ENCODE assay signal across 11 mouse cellular contexts in the genomic region with DNA sequence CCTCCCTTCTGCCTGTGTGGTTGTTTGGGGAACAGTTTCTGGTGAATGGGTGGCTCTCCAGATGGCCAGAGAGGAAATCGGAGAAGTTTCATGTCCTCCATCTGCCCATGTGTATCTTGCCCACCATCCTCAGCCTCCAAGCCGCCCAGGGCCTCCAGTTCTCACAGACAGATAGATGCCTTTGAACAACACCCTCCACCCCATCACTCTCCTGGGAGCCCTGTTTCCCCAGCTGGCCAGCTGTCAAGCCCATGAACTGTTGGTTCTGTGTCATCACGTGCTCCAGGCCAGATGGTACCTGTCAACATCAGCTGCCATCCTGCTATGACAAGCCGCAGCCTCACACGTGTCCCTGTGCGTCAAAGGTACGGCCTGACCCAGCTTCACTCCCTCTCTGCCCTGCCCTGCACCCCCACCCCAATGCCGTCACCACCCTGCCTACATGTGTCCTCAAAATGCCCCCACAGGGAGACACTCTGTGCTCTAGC. TPM values are rescaled to one million over a fixed set of nuclear protein-coding genes. Genes with fewer than 3 reads are reported as not detected.
DNase-seq lines count a peak whose midpoint lies in the region; ATAC-seq lines count a peak whose summit lies in the region.
"Had no signal": no experiment of that assay in that cellular context is flagged by ENCODE, and none has a peak within 500 bp of the region (broad histone marks: within the 10 kb centered on the region; RNA-seq: fewer than 3 reads in every experiment).

No protein-coding gene starts in this region.

- no peaks in the 10 kb centered on the region for H3K9me3 ChIP-seq in kidney, embryonic 15.5 days (replicated peaks)
- H3K9me3 ChIP-seq in lung, embryonic 16.5 days (ENCODE audit: control insufficient read depth, low read length) = no peaks in the 10 kb centered on the region

- H3K4me1 ChIP-seq in kidney, embryonic 15.5 days = peaks cover 8% of the 10 kb centered on the region; the same call in 1 of the 2 replicates
- 0 out of 2 replicates have a peak, but pooled peaks cover 3% of the 10 kb centered on the region for H3K4me1 ChIP-seq in lung, embryonic 16.5 days (replicated peaks; ENCODE audit: control insufficient read depth, insufficient read depth, low read length)

- no peak overlapping the region for H3K9ac ChIP-seq in kidney, embryonic 15.5 days
- H3K9ac ChIP-seq in lung, embryonic 16.5 days (ENCODE audit: low read length) = no peak overlapping the region

- H3K27me3 ChIP-seq in kidney, embryonic 15.5 days = 0 out of 2 replicates have a peak, but pooled peaks cover 5% of the 10 kb centered on the region
- no peaks in the 10 kb centered on the region for H3K27me3 ChIP-seq in lung, embryonic 16.5 days (ENCODE audit: control insufficient read depth, insufficient read depth, low read depth, low read length)

- no peak overlapping the region for H3K27ac ChIP-seq in kidney, embryonic 15.5 days
- no peak overlapping the region for H3K27ac ChIP-seq in lung, embryonic 16.5 days (ENCODE audit: low read length)

- no peak overlapping the region for H3K4me2 ChIP-seq in kidney, embryonic 15.5 days
- no peak overlapping the region for H3K4me2 ChIP-seq in lung, embryonic 16.5 days (ENCODE audit: low read depth, low read length)

- peak; percentile 52; the same call in 1 of the 2 replicates for ATAC-seq in kidney, embryonic 15.5 days (replicated peaks; ENCODE audit: low FRiP score)
- ATAC-seq in lung, embryonic 16.5 days (ENCODE audit: low read depth) = peak; percentile 43
- ATAC-seq in activated CD4-positive, CD25-positive, alpha-beta regulatory T cell, adult 4 months = no peak
- ATAC-seq: forebrain, embryonic 16.5 days had no signal

- no peaks in the 10 kb centered on the region for H3K36me3 ChIP-seq in kidney, embryonic 15.5 days
- H3K36me3 ChIP-seq in lung, embryonic 16.5 days (ENCODE audit: control insufficient read depth, insufficient read depth, low read length) = no peaks in the 10 kb centered on the region

- peak; percentile 24 for DNase-seq in adrenal gland, adult 2 months
- no peak for DNase-seq in adrenal gland, adult 18-20 months (ENCODE audit: low spot score in 2 of 2)
- no peak for DNase-seq in kidney, postnatal 36 days
- peak; percentile 58 to 65 for DNase-seq in B cell, adult 2 months
- no peak for DNase-seq in cerebellum, adult 11 months
- DNase-seq: cerebellum, adult 9-11 months; liver had no signal

- WGBS in kidney, embryonic 15.5 days = 36% methylated on average over 8 of the region's 8 CpGs
- WGBS in lung, embryonic 16.5 days = 23% methylated on average over 8 of the region's 8 CpGs

- no peak overlapping the region for H3K4me3 ChIP-seq in kidney, embryonic 15.5 days (replicated peaks)
- no peak overlapping the region for H3K4me3 ChIP-seq in lung, embryonic 16.5 days (ENCODE audit: low read length)

RNA-seq across cellular contexts. Expression of gene Lrrc10b, which starts 11.9 kb away (rescaled TPM):
- total RNA-seq in adrenal gland, adult 2 months (2021) = 1 to 10 TPM; 3.3 to 5.0 TPM
- polyA plus RNA-seq in adrenal gland, adult 2 months (2012; rRNA removed) = 2.8 and 6.1 TPM in 2 replicates
- total RNA-seq in adrenal gland, adult 18-20 months (2021) = 1 to 10 TPM; 4.1 to 5.9 TPM
- 0.69 and 0.73 TPM in 2 replicates for polyA plus RNA-seq in kidney, embryonic 15.5 days (2015; fragmentation: Nextera tagmentation; extraction: Ambion mirVana)
- polyA plus RNA-seq in lung, embryonic 16.5 days (2015; fragmentation: Nextera tagmentation; extraction: Ambion mirVana) = 0.52 and 0.73 TPM in 2 replicates
- not detected for polyA plus RNA-seq in activated CD4-positive, CD25-positive, alpha-beta regulatory T cell, adult 4 months (2017; shearing (Covaris generic))

RNA-seq across cellular contexts. Expression of gene Ppp1r32, which starts 13.5 kb away (rescaled TPM):
- under 1 TPM; 0.49 to 0.76 TPM for total RNA-seq in adrenal gland, adult 2 months (2021)
- polyA plus RNA-seq in adrenal gland, adult 2 months (2012; rRNA removed) = 0.13 and 0.16 TPM in 2 replicates
- total RNA-seq in adrenal gland, adult 18-20 months (2021) = under 1 TPM in 1 of 2 experiments, not detected in 1; 0.35 TPM
- polyA plus RNA-seq in kidney, embryonic 15.5 days (2015; fragmentation: Nextera tagmentation; extraction: Ambion mirVana) = not detected in 2 replicates
- 2.1 and 3.7 TPM in 2 replicates for polyA plus RNA-seq in lung, embryonic 16.5 days (2015; fragmentation: Nextera tagmentation; extraction: Ambion mirVana)
- polyA plus RNA-seq in activated CD4-positive, CD25-positive, alpha-beta regulatory T cell, adult 4 months (2017; shearing (Covaris generic)) = under 1 TPM in 1 of 2 experiments, not detected in 1; 0.41 TPM

RNA-seq across cellular contexts. Expression of gene Cpsf7, which starts 55.9 kb away (rescaled TPM):
- 10 to 100 TPM; 42.1 to 51.1 TPM for total RNA-seq in adrenal gland, adult 2 months (2021)
- polyA plus RNA-seq in adrenal gland, adult 2 months (2012; rRNA removed) = 25.5 and 34.2 TPM in 2 replicates
- 10 to 100 TPM; 52.5 to 54.5 TPM for total RNA-seq in adrenal gland, adult 18-20 months (2021)
- 48.0 and 49.6 TPM in 2 replicates for polyA plus RNA-seq in kidney, embryonic 15.5 days (2015; fragmentation: Nextera tagmentation; extraction: Ambion mirVana)
- 41.7 and 47.6 TPM in 2 replicates for polyA plus RNA-seq in lung, embryonic 16.5 days (2015; fragmentation: Nextera tagmentation; extraction: Ambion mirVana)
- 10 to 100 TPM; 53.2 to 54.5 TPM for polyA plus RNA-seq in activated CD4-positive, CD25-positive, alpha-beta regulatory T cell, adult 4 months (2017; shearing (Covaris generic))

RNA-seq across cellular contexts. Expression of gene Sdhaf2, which starts 56.7 kb away (rescaled TPM):
- 10 to 100 TPM; 68.0 to 76.1 TPM for total RNA-seq in adrenal gland, adult 2 months (2021)
- polyA plus RNA-seq in adrenal gland, adult 2 months (2012; rRNA removed) = 10.3 and 10.7 TPM in 2 replicates
- total RNA-seq in adrenal gland, adult 18-20 months (2021) = 10 to 100 TPM; 68.5 to 72.4 TPM
- polyA plus RNA-seq in kidney, embryonic 15.5 days (2015; fragmentation: Nextera tagmentation; extraction: Ambion mirVana) = 59.4 and 61.4 TPM in 2 replicates
- polyA plus RNA-seq in lung, embryonic 16.5 days (2015; fragmentation: Nextera tagmentation; extraction: Ambion mirVana) = 53.4 and 55.3 TPM in 2 replicates
- 10 to 100 TPM; 77.2 to 87.7 TPM for polyA plus RNA-seq in activated CD4-positive, CD25-positive, alpha-beta regulatory T cell, adult 4 months (2017; shearing (Covaris generic))

Comparison
In these comparisons a context has a peak if more than half of its experiments do, and no peak if none do; other contexts are left out.
1. DNase-seq: peak in adrenal gland, adult 2 months (single experiment) and B cell, adult 2 months (2 of 2); none in adrenal gland, adult 18-20 months (0 of 2), kidney, postnatal 36 days (0 of 2) and cerebellum, adult 11 months (single experiment).